Mouse (Mus musculus) embryonic facial prominence, embryonic 11.5 days (tissue): ENCODE results near the gene Cdc42ep4. TPM values are rescaled to one million over a fixed set of nuclear protein-coding genes. Genes with fewer than 3 reads are reported as not detected.
A peak's percentile ranks its signal among the peaks of the same experiment; 100 is the strongest.

ENCODE experiments used
- ATAC-seq: fragments of 200-750 bp; cut with Nextera tagmentation; replicated peaks from 2 replicates; pipeline ENCODE4 v1.8.0; 2017; ENCODE audit warnings: low read depth; ENCODE audit not compliant: insufficient number of reproducible peaks, low FRiP score, low TSS enrichment
- DNase-seq: peaks from one replicate; pipeline ENCODE4 v3.0.0-alpha.2; 2015; ENCODE audit warnings: low spot score
- H3K27ac ChIP-seq: fragments of 300-500 bp; sonication (generic); replicated peaks from 2 replicates; pipeline ENCODE4 v1.5.1; 2014; ENCODE audit warnings: mild to moderate bottlenecking, low read depth, low read length, control low read depth
- H3K27me3 ChIP-seq: fragments of 300-500 bp; sonication (generic); 2 replicates; pipeline ENCODE4 v1.6.1; 2014; ENCODE audit warnings: mild to moderate bottlenecking, low read length, moderate library complexity, mixed read lengths; ENCODE audit not compliant: control insufficient read depth, insufficient read depth
- H3K36me3 ChIP-seq: fragments of 300-500 bp; sonication (generic); replicated peaks from 2 replicates; pipeline ENCODE4 v1.6.1; 2014; ENCODE audit warnings: low read depth, mild to moderate bottlenecking, low read length, moderate library complexity, mixed read lengths; ENCODE audit not compliant: control insufficient read depth, insufficient read depth
- H3K4me1 ChIP-seq: fragments of 300-500 bp; sonication (generic); 2 replicates; pipeline ENCODE4 v1.6.1; 2014; ENCODE audit warnings: low read length, mixed read lengths; ENCODE audit not compliant: control insufficient read depth, insufficient read depth
- H3K4me2 ChIP-seq: fragments of 300-500 bp; sonication (generic); 2 replicates; pipeline ENCODE4 v1.6.1; 2014; ENCODE audit warnings: low read depth, mild to moderate bottlenecking, control low read depth, low read length, moderate library complexity
- H3K4me3 ChIP-seq: fragments of 300-500 bp; sonication (generic); 2 replicates; pipeline ENCODE4 v1.5.1; 2014; ENCODE audit warnings: low read depth, low read length, control low read depth
- H3K9ac ChIP-seq: fragments of 300-500 bp; sonication (generic); replicated peaks from 2 replicates; pipeline ENCODE4 v1.6.1; 2014; ENCODE audit warnings: mild to moderate bottlenecking, control low read depth, low read length
- H3K9me3 ChIP-seq: fragments of 300-500 bp; sonication (generic); replicated peaks from 2 replicates; pipeline ENCODE4 v1.6.1; 2016; ENCODE audit warnings: mild to moderate bottlenecking, low read length, inconsistent platforms, mixed read lengths; ENCODE audit not compliant: control insufficient read depth
- WGBS: fragments of 180-500 bp; shearing (Covaris S2); extraction: QIAGEN DNeasy Blood & Tissue Kit; methylation state at CpG from one replicate; pipeline ENCODE4 v1.1.7; 2014; 5-methylcytosine and 5-hydroxymethylcytosine counted together
- polyA plus RNA-seq: library from polyadenylated mRNA; unstranded; fragments of >200 nt; fragmentation: Nextera tagmentation; extraction: Ambion mirVana; gene quantifications from 2 replicates; pipeline ENCODE4 v1.2.1, GENCODE M21; 2014

Gene Cdc42ep4
- polyA plus RNA-seq, 1 experiment from 2014 or later, result 59.1 TPM

GRCm38 (mm10) chr11:113740100-113740499 lies 11.6 kb downstream of the Cdc42ep4 start:
- no peak for ATAC-seq
- WGBS, result 83% methylated on average over 7 of the region's 7 CpGs

GRCm38 (mm10) chr11:113739213-113739612 lies 12.5 kb downstream of the Cdc42ep4 start:
- H3K4me2 ChIP-seq, result no peak overlapping the region

More at GRCm38 (mm10) chr11:113740100-113740499, 11.6 kb downstream of the Cdc42ep4 start:
- DNase-seq, result no peak
- Histone ChIP-seq H3K4me3 (no peak overlapping the region), H3K4me1 (peaks cover 5% of the 10 kb centered on the region), H3K27me3 (no peaks in the 10 kb centered on the region), H3K4me2 (no peak overlapping the region), H3K27ac (no peak overlapping the region), H3K9ac (no peak overlapping the region), H3K9me3 (no peaks in the 10 kb centered on the region; the same call in 1 of the 2 replicates), H3K36me3 (peaks cover 6% of the 10 kb centered on the region)

GRCm38 (mm10) chr11:113737912-113738311 lies 13.8 kb downstream of the Cdc42ep4 start:
- Histone ChIP-seq H3K27me3 (no peaks in the 10 kb centered on the region), H3K9ac (no peak overlapping the region), H3K9me3 (no peaks in the 10 kb centered on the region), H3K4me1 (peaks cover 9% of the 10 kb centered on the region), H3K27ac (no peak overlapping the region), H3K36me3 (no peaks in the 10 kb centered on the region; the same call in 1 of the 2 replicates), H3K4me2 (no peak overlapping the region), H3K4me3 (no peak overlapping the region)
- DNase-seq (no peak), ATAC-seq (no peak)
- WGBS, result 82% methylated on average over 8 of the region's 8 CpGs

More at GRCm38 (mm10) chr11:113739213-113739612, 12.5 kb downstream of the Cdc42ep4 start:
- H3K4me1 ChIP-seq, result peaks cover 7% of the 10 kb centered on the region
- peaks cover 6% of the 10 kb centered on the region for H3K36me3 ChIP-seq
- 93% methylated on average over 8 of the region's 8 CpGs for WGBS
- DNase-seq, result no peak
- H3K27me3 ChIP-seq, result no peaks in the 10 kb centered on the region
- ATAC-seq, result no peak
- H3K9ac ChIP-seq, result no peak overlapping the region
- no peaks in the 10 kb centered on the region; the same call in 1 of the 2 replicates for H3K9me3 ChIP-seq
- no peak overlapping the region for H3K4me3 ChIP-seq
- no peak overlapping the region for H3K27ac ChIP-seq

- Histone ChIP-seq H3K36me3 (no peaks in the 10 kb centered on the region; the same call in 1 of the 2 replicates), H3K4me1 (peaks cover 9% of the 10 kb centered on the region), H3K9ac (no peak overlapping the region), H3K4me3 (no peak overlapping the region), H3K4me2 (no peak overlapping the region), H3K9me3 (no peaks in the 10 kb centered on the region), H3K27ac (no peak overlapping the region), H3K27me3 (no peaks in the 10 kb centered on the region)
- ATAC-seq, result no peak
- no peak for DNase-seq
- 93% methylated on average over 3 of the region's 3 CpGs for WGBS
Observed at GRCm38 (mm10) chr11:113737553-113737854, 14.2 kb downstream of the Cdc42ep4 start.

GRCm38 (mm10) chr11:113736848-113737552 lies 14.7 kb downstream of the Cdc42ep4 start:
- ATAC-seq (0 out of 2 replicates have a peak, but pooled peaks have one; percentile 36), DNase-seq (no peak)
- Histone ChIP-seq H3K36me3 (no peaks in the 10 kb centered on the region), H3K4me3 (no peak overlapping the region), H3K9ac (no peak overlapping the region), H3K4me1 (peaks cover 9% of the 10 kb centered on the region), H3K4me2 (no peak overlapping the region), H3K9me3 (no peaks in the 10 kb centered on the region), H3K27me3 (no peaks in the 10 kb centered on the region), H3K27ac (no peak overlapping the region)
- 74% methylated on average over 11 of the region's 11 CpGs for WGBS

GRCm38 (mm10) chr11:113735151-113735550 lies 16.5 kb downstream of the Cdc42ep4 start:
- Histone ChIP-seq H3K4me2 (no peak overlapping the region), H3K9ac (no peak overlapping the region), H3K4me1 (peaks cover 9% of the 10 kb centered on the region), H3K27ac (no peak overlapping the region), H3K9me3 (no peaks in the 10 kb centered on the region), H3K4me3 (no peak overlapping the region), H3K27me3 (no peaks in the 10 kb centered on the region), H3K36me3 (no peaks in the 10 kb centered on the region)
- 60% methylated on average over 6 of the region's 6 CpGs for WGBS
- DNase-seq, result no peak
- no peak for ATAC-seq

GRCm38 (mm10) chr11:113733631-113734364 lies 17.9 kb downstream of the Cdc42ep4 start:
- no peak; the same call in 1 of the 2 replicates for ATAC-seq
- peaks cover 9% of the 10 kb centered on the region for H3K4me1 ChIP-seq
- H3K9ac ChIP-seq, result peak overlapping the region; percentile 6; the same call in 1 of the 2 replicates

More at GRCm38 (mm10) chr11:113733631-113734364, 17.9 kb downstream of the Cdc42ep4 start:
- 59% methylated on average over 6 of the region's 6 CpGs for WGBS
- Histone ChIP-seq H3K4me3 (no peak overlapping the region), H3K36me3 (peaks cover 5% of the 10 kb centered on the region), H3K27ac (no peak overlapping the region), H3K4me2 (no peak overlapping the region), H3K27me3 (no peaks in the 10 kb centered on the region), H3K9me3 (no peaks in the 10 kb centered on the region)
- DNase-seq, result no peak
